Mouse (Mus musculus): Measurements from ENCODE around the gene Sec24b.

The Sec24b gene

DNA sequence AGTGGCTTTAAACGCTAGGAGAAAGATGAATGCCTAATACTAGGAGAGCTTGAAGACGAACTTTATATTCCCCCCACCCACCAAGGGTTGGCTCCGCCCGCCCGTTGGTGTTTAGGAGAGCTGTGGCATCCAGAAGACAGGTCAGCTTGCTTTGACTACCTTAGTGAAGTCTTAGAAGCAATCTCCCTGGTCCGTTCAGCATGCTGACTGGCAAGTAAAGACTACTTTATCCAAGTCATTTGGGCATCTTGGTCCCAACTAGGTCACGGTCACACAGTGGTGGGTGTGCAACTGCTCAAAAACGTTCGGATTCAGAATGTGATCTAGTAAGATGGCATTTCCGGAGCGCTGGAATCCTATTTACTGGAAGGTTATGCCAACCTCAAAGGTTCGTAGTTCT, at the start of gene Sec24b:
Sec24b (minus strand) TSS at position 273 of the 400 bp plus-strand sequence.
- peak; percentile 35 for DNase-seq

DNA sequence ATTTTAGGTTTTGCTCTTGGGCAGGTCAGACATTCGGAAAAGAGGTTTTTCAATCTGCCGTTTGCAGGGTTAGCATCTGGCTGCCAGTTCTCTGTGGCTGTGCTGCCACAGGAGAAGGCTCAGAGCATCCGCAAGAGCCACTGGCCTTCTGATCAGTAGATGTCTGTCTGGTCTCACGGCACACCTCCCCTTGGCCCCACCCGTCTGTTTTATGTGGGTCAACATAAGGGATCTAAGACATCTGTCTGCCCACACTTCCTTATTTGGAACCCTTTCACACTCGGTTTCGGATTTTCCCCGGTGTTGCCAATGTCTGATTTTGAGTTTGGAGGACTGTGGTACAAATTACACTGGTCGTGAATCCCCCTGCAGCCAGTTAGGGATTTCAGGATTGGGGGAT, 43.1 kb upstream of the Sec24b start:
- DNase-seq, result no peak

DNA sequence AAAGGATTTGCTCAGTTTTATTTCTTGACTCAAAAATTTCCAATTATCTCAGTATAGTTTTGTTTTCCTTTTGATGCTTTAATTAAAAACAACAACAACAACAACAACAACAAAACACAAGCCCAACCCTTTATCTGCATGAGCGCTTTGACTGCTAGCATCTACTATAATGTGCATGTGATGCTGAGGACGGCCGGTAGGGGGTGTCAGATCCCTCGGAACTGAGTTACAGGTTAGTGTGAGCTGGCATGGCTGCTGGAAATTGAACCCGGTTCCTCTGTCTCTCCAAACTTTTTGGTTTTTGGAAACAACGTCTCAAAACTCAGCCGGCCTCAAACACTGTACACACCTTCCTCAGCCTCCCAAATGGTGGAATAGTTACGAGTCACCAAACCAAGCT, 42.1 kb upstream of the Sec24b start:
- no peak for DNase-seq

DNA sequence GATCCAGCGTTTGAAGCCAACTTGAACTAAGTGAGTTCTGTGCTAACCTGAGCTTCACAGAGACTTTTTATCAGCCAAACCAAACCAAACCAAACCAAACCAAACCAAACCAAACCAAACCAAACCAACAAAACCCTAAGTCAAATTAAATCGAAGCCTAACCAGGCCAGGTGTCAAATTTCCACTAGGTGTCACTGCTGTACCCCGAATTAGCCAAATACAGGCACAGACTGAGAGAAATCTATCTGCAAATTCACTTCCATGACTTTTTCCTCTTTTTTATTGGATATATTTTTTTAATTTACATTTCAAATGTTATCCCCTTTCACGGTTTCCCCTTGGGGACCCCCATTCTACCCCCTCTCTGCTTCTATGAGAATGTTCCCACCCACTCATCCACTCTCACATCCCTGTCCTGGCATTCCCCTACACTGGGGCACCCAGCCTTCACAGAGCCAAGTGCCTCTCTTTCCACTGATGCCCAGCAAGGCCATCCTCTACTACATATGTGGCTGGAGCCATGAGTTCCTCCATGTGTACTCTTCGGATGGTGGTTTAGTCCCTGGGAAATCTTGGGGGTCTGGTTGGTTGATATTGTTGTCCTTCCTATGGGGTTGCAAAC, 33.9 kb upstream of the Sec24b start:
- DNase-seq, result no peak

DNA sequence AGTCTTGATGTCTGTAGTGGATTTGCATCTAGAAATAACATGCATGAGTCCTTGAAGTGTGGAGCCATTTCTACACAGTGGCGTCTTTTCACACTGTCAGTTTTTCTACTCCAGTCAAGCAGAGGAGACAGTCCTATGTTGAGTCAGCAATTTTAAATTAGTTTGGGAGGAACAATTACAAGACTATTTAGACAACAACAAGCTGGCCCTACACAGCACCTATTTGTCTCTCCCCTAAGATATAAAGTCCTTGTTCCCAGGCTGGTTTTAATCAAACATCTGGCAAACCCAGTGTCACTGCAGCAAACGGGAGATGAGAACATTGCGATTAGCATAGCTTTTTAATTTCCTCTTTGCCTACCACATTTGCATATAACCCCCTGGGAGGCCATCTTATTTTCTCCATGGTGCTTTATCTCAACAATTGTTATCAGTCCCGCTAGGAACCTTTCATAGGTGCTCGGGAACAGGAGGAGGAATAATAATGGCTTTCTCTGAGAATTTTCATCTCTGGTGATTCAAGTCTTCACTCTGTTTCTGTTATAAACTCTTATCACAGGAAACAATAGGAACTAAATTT, 32.9 kb upstream of the Sec24b start:
- no peak for DNase-seq

DNA sequence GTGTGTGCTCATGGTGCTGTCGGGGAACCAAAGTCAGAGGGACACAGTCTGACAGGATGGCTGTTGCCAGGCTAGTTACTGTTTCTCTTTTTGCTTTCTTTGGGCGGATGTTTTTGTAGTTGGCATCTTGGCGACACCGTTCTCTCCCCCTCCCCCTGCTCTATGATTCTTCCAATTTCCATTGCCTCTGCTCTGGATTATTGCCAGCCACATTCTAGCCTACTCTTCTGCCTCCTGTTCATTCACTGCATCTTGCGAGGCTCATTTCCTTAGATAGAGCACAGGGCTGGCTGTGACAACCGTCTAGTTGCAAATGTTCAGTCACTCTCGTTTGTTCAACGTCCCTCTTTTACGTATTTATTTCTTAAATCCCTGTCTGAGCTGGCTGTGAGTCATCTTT, 29.1 kb upstream of the Sec24b start:
- no peak for DNase-seq

DNA sequence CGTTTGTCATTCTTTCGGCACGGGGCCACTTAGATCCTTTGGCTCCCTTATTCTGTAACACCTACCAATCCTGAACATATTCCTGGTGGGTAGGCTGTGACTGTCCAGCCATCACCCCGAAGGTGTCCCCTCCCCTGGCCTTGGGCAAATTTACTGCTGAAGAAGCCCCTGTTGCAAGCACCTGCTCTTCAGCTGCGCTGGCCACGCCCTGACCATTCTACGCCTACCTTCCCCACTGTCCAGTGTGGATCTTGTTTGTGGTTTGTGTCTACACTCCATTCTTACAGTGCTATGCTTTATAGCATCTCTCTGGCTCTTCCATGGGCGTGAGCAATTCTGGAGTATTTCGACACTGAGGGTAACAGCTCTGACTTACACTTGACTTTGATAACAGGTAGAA, 27.3 kb upstream of the Sec24b start:
- no peak for DNase-seq

DNA sequence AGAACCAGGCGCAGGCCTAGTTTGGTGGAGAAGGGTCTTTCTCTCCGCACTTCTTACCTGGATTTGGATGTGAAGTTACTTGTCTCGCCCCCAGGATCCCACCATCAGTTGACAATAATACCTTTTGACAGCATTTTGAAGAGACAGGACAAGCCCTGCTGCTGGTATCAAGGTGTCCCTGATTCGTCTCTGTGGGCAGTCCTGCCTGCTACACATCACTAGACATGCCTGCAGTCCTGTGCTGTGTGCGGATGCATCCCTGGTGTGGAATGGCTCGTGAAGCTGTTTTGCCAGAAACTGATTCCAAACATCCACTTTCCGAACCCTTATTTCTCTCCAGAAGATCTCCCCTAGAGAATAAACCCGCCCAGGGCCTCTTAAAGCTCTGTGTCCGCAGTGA, 26.1 kb upstream of the Sec24b start:
- DNase-seq, result no peak

DNA sequence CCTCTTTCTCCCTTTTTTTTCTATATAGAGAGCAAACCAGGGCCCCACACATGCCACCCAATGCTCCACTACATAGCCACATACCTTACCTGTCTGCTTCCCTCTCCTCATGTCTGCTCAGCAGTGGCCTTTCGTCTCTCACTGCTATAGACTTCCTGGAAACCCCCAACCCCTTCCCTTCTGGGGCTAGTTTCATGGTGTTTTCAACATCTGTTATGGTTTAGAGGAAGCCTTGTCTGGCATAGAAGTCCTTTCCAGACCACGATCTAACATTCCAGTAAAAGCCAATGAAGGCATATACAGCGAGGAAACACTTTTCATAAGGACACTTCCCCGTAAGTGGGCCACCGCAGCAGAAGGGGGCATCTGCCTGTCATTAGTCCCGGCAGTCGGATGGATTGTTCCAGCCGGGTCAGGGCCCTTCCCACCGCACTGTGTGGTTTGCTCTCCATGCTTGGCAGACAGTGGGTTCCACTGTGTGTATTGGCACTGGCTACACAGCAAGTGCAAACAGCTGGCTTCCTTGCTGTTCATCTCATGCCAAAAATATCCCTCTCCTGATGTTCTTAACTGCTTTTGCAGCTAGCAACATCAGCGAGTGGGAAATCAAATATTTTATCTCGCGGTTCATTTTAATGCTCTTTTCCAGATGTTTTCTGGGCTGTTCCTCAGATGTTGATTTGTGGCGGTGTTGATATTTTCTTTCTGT, 25.2 kb upstream of the Sec24b start:
- DNase-seq, result no peak

DNA sequence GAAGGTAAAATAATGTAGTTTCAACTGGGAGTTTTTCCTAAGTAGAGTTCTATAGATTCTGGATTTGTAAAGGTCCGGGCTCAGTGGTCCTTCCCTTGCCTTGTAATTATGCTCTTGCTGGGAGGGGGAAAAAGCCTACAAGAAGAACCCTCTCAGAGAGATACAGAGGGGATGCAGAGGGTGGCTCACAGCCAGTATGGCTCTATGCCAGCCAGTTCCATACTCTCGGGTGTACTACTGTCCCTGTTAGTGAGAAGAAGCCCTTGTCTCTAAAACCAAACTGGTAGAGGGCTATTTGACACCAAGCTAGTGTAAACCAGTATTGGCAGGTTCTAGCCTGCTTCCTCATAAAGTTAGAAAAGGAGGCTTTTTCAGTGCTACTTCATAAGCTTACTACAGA, 22.0 kb upstream of the Sec24b start:
- no peak for DNase-seq

DNA sequence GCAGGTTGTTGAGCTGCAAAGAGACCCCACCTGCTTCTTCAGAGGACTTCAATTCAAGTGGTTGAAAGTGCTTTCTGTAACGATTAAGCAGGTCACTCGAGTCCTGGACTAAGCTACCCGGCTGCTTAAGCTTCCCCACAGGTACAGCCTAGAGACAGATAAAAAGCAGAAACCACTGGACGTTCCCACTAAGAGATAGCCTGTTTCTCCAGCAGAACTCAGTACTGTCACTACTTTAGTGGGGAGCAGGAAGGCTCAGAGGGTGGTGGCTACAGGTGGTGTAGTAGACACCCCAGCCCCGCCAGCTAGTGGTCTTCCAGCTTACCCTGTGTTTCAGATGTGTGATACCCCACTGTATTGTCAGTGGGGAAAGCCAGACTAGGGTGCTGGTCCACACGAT, 19.3 kb upstream of the Sec24b start:
- DNase-seq, result no peak

DNA sequence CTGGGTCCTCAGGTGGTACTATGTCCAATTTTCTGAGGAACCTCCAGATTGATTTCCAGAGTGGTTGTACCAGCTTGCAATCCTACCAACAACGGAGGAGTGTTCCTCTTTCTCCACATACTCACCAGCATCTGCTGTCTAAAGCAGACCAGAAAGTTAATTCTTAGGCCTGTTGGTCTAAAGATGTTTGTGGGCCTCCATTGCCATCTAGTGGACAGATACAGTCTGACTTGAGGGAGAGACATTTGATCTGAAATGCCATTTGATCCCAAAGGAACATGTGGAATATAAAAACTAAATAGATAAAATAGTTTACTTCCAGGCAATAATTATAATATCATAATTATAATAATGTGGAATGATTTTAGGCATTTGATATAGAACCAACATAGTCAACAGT, 18.4 kb upstream of the Sec24b start:
- DNase-seq, result peak; percentile 30

DNA sequence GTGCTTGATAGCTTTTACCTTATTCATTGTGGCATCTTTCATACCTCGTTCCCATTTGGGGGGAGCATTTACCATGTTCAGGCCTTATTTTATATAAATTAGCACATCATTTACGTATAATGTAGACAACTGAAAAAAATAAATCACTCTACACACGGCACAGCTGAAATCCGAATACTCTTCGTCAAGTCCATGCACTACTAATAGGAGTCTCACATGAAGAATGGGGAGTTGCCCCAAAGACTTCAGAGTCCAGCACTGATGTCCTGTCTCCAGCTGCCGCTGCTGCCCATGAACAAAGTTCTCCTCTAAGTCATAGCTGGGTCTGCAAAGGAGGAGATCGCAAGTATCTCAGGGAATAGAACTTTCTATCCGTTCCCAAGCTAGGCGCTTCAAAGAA, 15.9 kb upstream of the Sec24b start:
- DNase-seq, result no peak

DNA sequence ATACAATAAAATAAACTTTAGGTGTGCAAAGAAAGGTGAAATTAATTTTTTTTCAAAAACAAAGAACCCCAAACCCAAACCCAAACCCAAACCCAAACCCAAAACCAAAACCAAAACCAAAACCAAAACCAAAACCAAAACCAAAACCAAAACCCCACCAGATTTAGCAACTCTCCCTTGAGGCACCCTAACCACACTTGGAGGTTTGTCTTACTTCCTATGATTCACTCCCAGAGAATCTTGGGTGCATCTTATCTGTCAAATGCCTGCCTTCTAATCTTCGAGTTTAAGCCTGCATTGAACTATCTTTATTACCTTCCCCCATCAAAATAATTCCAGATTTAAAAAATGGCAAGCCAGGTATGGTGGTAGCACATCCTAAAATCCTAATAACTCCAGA, 14.4 kb upstream of the Sec24b start:
- DNase-seq, result no peak

DNA sequence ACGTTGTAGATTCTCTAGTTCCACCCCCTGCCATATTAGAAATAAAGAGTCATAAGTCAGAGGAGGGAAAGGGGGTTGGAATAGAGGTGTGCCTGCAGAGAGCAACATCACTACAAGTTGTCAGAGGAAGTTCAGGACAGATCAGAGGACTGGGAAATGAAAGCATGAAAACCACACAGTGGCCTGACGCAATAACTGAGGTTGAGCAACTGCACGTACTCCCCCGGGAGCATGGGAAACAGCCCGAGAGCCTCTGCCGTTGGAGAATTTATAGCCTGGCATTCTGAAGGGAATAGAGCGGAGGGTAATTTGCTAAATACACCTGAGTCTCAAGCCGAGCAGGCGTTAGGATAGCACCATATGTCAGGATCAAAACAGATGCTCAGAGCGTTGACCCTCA, 11.7 kb upstream of the Sec24b start:
- no peak for DNase-seq

DNA sequence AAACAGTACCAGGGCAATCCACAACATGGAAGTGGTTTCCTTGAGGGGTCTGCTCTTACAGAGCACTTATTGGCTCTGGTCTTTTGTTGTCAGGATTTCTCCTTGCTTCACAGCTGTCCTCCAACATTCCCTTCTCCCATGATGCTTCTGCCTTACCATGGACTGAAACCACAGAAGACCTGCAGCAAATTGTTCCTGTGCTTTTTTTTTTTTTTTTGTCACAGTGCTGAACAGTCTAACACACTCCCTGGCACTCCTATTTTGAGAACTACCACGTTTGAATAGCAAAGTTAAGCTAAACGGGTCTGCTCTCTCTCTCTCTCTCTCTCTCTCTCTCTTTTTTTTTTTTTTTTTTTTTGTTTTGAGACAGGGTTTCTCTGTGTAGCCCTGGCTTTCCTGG, 10.6 kb upstream of the Sec24b start:
- DNase-seq, result no peak

DNA sequence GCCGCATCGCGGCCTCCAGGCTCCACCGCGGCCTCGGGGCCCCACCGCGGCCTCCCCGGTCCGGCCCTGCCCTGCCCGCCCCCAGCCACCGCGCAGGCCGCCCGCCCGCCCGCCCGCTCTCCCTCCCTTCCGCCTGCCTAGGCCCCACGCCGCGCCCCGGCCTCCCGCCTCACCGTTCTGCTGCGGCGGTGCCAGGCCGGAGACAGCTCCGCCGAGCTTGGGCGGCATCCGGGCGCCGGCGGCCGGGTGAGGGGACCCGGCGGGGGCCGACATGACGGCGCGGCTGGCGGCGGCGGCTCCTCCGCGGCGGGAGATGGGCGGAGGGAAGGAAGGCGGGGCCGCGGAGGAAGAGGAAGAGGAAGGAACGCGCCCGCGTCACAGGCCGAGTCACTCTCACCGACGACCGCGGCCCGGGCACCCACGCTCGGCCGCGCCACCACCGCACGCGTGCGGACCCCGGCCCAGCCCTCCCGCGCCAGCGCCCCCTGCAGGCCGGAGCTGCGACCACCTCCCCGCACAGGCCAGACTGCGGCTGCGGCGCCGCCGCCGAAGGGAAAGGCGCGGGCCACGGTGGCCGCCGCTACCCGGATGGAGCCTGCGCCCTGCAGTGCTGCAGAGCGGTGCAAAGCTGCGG, 840 bp downstream of the Sec24b start:
- peak; percentile 69 for DNase-seq

DNA sequence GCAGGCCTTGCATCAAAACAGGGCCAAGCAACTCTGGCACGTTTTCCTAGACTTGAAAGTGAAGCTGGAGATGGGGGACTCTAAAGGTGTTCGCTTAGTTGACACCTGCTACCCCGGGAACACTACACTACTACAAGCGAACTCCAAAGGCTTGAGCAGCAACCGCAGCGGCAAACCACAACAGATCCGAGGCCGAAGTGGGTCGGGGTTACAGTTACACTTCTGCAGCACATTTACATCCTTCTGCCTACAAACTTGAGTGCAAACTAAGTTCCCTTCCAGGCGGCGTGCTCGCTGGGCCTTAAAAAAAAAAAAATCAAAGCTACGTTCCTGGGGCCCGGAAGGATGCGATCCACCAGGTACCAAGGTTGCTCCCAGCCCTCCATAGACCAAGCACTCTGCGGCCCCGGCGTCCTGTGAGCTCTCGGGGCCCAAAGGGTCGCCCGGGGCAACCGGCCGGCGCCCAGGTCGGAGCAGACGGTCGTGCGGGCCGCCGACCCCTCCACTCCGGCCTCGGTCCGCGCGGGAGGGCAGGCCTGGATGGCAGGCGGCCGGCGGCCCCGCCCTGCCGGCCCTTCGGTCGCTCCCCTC, 1.5 kb downstream of the Sec24b start:
- no peak for DNase-seq

DNA sequence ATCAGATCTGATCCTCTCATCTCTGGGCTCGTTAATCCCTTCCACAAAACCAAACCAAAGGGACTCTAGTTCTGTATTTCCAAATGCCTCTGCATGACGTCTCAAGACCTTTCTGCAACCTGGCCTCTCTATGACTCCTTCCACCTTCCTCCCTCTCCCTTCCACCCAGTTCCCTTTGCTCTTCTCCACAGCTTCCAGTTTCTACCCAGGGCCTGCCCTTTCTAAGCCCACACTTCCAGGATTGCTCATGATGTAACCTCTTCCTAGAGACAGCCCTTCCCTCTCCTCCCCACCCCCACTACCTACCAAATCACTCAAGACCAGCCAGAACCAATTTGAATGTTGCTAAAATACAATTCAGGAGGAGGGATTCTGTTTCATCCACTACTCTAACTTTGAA, 2.9 kb downstream of the Sec24b start:
- DNase-seq, result no peak

DNA sequence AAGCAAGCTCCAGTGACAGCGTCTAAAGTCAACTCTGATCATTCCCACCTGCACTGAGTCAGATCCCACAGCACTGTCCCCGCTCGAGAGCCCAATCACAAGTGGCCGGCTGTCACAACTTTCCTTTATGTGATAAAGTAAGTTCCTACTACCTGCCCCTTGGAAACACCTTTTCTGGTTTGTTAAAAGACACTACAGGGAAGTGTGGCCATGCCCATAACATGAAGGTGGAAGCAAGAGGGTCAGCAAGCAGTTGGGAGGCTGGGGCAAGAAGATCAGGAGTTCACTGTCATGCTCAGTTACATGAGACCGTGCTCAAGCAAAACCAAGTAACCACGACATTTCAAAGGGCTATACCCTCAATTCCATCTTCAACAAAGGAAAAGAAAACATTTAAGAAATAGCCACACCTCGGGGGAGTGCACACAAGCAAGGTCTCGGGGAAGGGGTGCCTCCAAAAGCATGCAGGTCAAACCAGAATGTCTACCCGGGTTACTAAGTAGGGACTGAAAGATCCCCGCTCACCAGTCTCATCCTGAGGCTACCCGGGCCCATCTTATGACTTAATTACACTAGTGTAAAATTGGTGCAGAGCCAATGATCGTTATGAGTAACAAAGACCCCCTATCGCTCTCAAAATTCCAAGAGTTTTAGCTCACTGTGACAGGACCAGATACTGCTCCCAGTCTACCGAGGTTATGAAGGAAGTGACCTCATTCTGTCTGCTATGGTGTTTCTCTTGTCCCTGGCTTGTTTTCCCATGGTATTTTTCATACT, 3.6 kb downstream of the Sec24b start:
- DNase-seq, result no peak

DNA sequence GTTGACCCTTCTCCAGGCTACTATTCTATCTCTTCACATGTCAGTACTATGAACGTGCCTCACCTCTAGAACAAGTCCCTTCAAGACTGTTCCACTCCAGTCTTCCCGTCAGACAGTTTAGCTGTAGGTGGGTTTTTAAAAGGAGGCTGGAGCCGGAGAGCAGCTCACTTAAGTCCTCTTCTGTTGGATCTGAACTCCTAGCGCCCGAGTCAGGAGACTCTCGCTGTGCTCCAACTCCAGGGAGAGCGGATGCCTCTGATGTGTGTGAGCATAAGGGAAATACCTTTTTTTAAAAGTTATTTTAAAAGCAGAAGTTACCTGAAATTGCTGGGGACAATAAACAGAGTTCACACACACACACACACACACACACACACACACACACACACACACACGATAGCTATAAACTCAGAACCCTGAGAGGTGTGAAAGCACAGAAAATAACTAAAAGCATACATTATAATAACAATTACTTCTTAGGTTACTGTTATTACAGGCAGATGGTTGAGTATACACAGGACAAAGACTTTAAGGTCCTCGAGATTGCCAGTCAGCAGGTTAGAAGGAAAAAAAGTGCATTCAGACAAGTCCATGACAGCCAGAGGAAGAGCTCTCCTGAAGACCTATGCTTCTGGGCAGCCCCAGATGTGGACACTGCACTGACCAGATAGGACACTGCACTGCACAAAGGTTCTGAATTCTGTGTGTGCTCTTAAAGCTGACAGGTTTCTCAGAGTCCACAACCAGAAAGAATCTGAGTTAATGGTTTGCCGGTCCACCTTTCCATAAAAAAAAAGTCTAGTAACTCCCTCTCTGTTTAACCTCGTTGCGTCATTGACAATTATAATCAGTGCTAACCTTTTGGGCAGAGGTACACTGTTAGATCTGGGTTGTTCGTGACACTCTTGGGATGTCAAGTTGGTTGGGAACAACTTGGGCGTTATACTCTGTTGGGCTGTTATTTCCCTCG, 5.7 kb downstream of the Sec24b start:
- DNase-seq, result no peak

DNA sequence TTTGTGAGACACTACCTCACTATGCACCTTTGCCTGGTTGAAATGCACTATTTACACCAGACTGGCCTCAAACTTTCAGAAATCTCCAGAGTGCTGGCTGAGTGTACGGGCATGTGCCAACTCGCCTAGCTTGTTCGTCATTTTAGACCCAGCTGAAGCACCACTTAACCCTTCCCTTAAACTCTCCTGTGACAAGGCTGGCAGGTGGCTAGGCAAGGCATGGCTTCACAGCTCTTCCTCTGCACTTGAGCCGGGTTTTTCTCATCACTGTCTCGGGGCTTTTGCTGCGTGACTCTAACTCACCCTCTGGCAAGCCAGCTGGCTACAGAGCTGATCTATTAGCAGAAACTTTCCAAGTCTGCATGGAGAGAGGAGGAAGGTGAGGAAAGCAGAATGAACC, 6.8 kb downstream of the Sec24b start:
- no peak for DNase-seq
